Mouse (Mus musculus) E14TG2a.4 (cell line): ENCODE data around the gene Lrba.

Experiments
- CTCF ChIP-seq: conservative IDR thresholded peaks from 2 replicates; pipeline ENCODE4 v1.5.1; 2014; ENCODE audit warnings: low read length
- NANOG ChIP-seq: IDR thresholded peaks from 2 replicates; pipeline ENCODE4 v1.6.1; 2014; ENCODE audit warnings: borderline replicate concordance, low read length, mixed read lengths
- POU5F1 ChIP-seq: IDR thresholded peaks from 2 replicates; pipeline ENCODE4 v1.6.1; 2014; ENCODE audit warnings: low read length, borderline replicate concordance

GRCm38 (mm10) chr3:86693553-86693952 is 469.1 kb downstream of the Lrba start:
- TF ChIP-seq CTCF (no peak), NANOG (no peak), POU5F1 (no peak)
